Mouse (Mus musculus) layer of hippocampus, postnatal 25 days (tissue): ENCODE results near the gene 1700001J03Rik. TPM values are rescaled to one million over a fixed set of nuclear protein-coding genes. Genes with fewer than 3 reads are reported as not detected.
"Not testable (repeated sequence)": the region's sequence is repeated elsewhere in the genome, so short reads cannot be mapped to it uniquely, and the experiment has no call there.

Experiments used
- DNase-seq, 2 experiments: peaks; one replicate each; pipeline ENCODE4 v3.0.0; 2022; ENCODE audit warnings: mixed read lengths in 2 of 2, low spot score in 1 of 2; ENCODE audit errors: extremely low spot score in 1 of 2
- total RNA-seq, 2 experiments: library from RNA; stranded (reverse); gene quantifications; 2 replicates each; pipeline ENCODE4 v1.2.3; 2021

1700001J03Rik gene
- total RNA-seq, 2 experiments from 2014 or later: 0.59 to 1.2 TPM

DNA sequence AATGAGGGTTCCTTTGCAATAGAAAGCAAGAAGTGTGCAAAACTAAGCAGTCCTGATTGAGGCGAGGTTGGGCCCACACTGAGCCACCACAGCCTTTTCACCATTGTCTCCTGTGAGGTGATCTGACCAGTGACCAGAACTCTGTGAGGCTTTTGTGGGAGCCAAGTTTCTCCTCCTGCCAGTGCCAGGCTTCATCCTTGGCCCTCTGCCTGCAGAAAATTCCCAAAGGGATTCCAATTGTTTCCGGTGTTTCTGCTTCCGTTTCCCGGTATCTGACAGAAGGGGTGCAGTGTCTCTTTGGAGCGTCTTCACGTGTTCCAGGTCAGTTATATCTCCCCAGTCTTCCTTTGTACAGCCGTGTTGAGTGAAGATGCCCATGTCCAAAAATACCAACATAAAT, 3.6 kb upstream of the 1700001J03Rik start:
- no peak for DNase-seq

DNA sequence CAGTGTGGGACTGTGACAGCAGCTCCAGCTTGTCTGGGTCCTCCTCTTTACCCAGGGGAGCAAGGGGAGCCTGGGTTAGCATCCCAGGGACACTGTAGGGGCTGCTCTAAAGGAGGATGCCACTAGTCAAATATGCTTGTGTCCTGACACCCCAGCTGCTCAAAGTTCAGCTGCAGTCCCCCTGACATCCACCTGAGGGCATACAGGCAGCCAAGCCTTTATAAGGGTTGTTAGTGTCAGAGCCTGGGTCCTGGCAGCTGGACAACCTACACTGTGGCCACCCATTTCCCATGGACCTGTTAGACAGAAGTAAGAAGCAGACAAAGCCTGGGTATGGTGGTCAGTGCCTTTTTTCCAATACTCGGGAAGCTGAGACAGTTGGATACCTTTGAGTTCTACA, 3.0 kb upstream of the 1700001J03Rik start:
- DNase-seq: no peak

GRCm38 (mm10) chr5:146187441-146187840, 2.3 kb upstream of the 1700001J03Rik start:
- peak; percentile 37 to 70 for DNase-seq

- not testable (repeated sequence) for DNase-seq
Measured at GRCm38 (mm10) chr5:146172744-146173143, 12.4 kb downstream of the 1700001J03Rik start.

- DNase-seq: not testable (repeated sequence)
Measured at GRCm38 (mm10) chr5:146170621-146171020, 14.5 kb downstream of the 1700001J03Rik start, which contains the start of gene Gm6309. Gm6309 (minus strand) TSS chr5:146170721.

- DNase-seq: not testable (repeated sequence)
Measured at GRCm38 (mm10) chr5:146160439-146160838, 24.7 kb downstream of the 1700001J03Rik start, which contains the start of gene Gm5565. Gm5565 (minus strand) TSS chr5:146160539.

DNA sequence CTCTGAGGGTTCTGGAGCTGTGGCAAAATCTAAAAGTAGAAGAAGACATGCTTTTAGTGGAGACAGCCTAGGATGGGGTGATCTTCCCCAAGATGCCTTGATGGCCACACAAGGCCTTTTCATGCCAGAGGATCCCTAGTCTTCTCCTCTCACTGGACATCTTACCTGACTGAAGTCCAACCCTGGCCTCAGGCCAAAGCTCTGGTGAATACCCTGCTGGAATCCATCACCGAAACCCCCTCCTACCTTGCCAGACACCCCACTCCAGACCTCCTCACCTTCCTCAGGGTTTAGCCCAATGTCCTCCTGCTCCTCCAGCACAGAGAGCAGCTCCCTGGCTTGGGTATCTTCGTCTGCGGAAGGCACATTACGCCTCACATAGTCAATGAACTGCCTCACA, 26.8 kb downstream of the 1700001J03Rik start:
- DNase-seq: not testable (repeated sequence)

- no peak for DNase-seq
Measured at GRCm38 (mm10) chr5:146150454-146150853, 34.6 kb downstream of the 1700001J03Rik start.

DNA sequence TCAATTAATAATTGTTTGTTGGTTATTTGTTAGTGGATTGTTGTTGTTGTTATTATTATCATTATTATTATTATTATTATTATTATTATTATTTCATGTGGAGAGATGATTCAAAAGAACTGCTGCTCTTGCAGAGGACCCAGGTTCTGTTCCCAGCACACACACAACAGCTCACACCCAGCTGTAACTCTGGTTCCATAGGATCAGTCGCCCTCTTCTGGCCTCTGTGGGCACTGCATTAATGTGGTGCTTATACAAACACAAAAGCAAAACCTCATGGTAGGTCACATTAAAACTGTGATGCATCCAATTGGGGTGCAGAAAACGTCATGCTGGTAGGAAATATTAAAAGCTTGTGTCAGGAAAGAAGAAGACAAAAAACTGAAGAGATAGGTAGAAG, 37.2 kb downstream of the 1700001J03Rik start:
- DNase-seq: no peak

Other genes starting within 250 kb of the 1700001J03Rik start
- gene Cyp3a25, start 175.7 kb downstream of the 1700001J03Rik start, total RNA-seq: not detected
- gene Cyp3a59, start 106.0 kb downstream of the 1700001J03Rik start, total RNA-seq: not detected
- gene Gm5565, start 24.8 kb downstream of the 1700001J03Rik start, total RNA-seq: not detected
- not detected for gene Gm6309, start 14.6 kb downstream of the 1700001J03Rik start, total RNA-seq
- 10 to 100 TPM; 60.8 to 64.6 TPM for gene Rnf6, start 36.3 kb upstream of the 1700001J03Rik start, total RNA-seq
- 10 to 100 TPM; 39.7 to 48.8 TPM for gene Cdk8, start 45.9 kb upstream of the 1700001J03Rik start, total RNA-seq
- 100 to 1,000 TPM in 1 of 2 experiments, 10 to 100 TPM in 1; 97.5 to 111 TPM for gene Wasf3, start 199.7 kb upstream of the 1700001J03Rik start, total RNA-seq